Mouse (Mus musculus): ENCODE results near the gene Pld4. TPM values are rescaled to one million over a fixed set of nuclear protein-coding genes. Genes with fewer than 3 reads are reported as not detected.

The Pld4 gene
- polyA plus RNA-seq (2015; fragmentation: Nextera tagmentation; extraction: Ambion mirVana): 6.4 and 7.0 TPM in 2 replicates

DNA sequence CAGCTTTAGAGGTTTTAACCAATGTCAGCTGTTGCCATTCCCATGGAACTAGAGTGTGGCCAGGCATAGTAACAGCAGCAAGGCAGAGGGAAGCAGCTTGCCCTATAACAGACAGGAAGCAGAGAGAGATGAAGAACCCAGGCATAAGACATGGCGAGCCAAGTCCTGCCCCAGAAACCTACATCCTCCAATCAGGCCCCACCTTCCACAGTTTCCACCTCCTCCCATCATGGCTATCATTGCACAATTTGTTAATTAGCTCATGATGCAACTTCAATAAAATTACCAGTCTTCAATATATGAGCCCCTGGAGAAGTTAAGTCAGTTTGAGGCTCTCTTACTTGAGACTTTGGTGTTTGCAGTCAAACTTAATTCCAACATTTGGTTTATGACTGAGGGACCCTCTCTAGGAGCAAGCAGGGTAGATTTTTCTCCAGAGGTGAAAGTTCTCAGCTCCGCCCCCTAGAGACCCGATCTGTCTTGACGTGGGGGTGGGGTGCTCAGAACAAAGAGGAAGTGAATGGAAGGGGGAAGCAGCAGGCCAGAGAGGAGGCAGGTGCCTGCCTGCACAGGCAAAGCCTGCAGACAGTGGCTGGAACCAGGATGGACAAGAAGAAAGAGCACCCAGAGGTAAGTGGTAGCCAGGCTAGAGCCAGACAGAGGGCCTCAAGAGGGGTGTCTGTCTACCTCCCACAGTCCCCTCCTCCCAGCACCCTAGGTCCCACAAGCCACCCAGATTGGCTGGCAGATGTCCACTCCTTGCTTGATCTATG, at the start of gene Pld4:
TSS of gene Pld4 (plus strand) at position 502 of the 773 bp plus-strand sequence.
- no peaks in the 10 kb centered on the region for H3K9me3 ChIP-seq
- H3K27me3 ChIP-seq: peaks cover 3% of the 10 kb centered on the region; the same call in 1 of the 2 replicates
- no peak within 1 kb of the TSS for H3K4me2 ChIP-seq
- H3K36me3 ChIP-seq: no peaks in the 10 kb centered on the region
- no peak within 1 kb of the TSS for H3K27ac ChIP-seq
- 44% methylated on average over 4 of the region's 4 CpGs for WGBS
- ATAC-seq (ENCODE audit: low FRiP score): no peak
- H3K9ac ChIP-seq: no peak within 1 kb of the TSS
- no peaks in the 10 kb centered on the region for H3K4me1 ChIP-seq (replicated peaks)
- H3K4me3 ChIP-seq: no peak within 1 kb of the TSS

DNA sequence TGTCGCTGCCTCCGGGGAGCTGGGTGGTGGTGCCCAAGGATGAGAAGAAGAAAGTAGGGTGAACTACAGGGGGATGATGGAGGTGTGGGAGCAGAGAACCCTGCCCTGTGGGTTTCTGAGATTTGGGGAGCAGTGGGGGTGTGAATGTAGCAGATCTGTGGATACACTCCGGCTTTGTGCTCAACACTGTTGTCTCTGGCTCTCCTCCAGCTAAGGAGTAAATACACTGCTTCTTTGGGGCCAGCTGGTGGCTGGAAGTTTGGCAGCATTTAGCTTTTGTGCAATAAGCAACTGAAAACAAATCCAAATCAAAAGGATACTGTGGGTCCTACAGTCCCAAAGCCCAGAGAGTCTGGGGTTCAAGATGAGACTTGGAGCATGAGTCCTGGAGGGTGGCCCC, 46.5 kb upstream of the Pld4 start:
- Histone ChIP-seq H3K27ac (peak overlapping the region; percentile 1; the same call in 1 of the 2 replicates), H3K4me3 (no peak overlapping the region), H3K9me3 (no peaks in the 10 kb centered on the region), H3K36me3 (no peaks in the 10 kb centered on the region), H3K27me3 (peaks cover 4% of the 10 kb centered on the region; the same call in 1 of the 2 replicates), H3K4me1 (replicated peaks) (no peaks in the 10 kb centered on the region), H3K4me2 (no peak overlapping the region), H3K9ac (no peak overlapping the region; the same call in 1 of the 2 replicates)
- ATAC-seq (ENCODE audit: low FRiP score): no peak
- 73% methylated on average over 3 of the region's 3 CpGs for whole genome bisulfite sequencing

DNA sequence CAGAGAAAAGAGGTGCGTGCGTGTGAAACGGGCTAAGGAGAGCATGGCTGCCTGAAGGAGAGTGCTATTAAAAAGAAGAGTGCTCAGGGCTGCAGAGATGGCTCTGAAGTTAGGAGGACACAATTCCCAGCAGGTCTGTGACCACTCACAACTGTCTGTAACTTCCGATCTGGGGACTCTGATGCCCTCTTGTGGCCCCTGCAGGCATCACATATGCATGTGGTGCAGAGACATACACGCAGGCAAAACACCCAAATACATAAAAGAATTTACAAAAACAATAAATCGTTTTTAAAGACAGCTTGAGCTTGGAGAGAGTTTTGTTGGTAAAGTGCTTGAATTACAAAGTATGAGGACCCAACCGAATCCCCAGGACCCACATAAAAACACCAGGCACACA, 43.3 kb upstream of the Pld4 start:
- H3K9me3 ChIP-seq: no peaks in the 10 kb centered on the region
- no peak overlapping the region for H3K27ac ChIP-seq
- H3K27me3 ChIP-seq: peaks cover 23% of the 10 kb centered on the region
- H3K4me2 ChIP-seq: no peak overlapping the region
- H3K9ac ChIP-seq: no peak overlapping the region
- no peak for ATAC-seq (ENCODE audit: low FRiP score)
- H3K4me1 ChIP-seq (replicated peaks): peaks cover 5% of the 10 kb centered on the region
- H3K36me3 ChIP-seq: no peaks in the 10 kb centered on the region
- no peak overlapping the region for H3K4me3 ChIP-seq
- 30% methylated on average over 7 of the region's 7 CpGs for WGBS

DNA sequence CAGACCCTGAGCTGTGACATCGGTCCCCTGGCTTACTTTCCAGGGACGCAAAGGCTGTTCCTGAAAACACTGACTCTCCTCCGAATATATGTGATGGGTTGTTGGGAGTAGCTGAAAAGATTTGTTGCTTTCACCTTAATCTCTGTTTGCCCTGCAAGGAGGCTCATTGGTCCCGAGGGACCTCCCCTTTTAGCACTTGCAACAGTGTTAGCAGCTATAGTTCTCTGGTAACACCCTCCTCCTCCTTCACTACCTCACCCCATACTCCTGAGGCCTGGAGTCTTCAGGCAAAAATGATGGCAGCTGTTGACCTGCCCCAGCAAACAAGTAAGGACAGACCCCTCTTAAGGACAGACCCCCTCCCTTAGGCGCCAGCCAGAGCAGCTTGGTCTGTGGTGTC, 41.5 kb upstream of the Pld4 start:
- 74% methylated on average over 5 of the region's 5 CpGs for WGBS

DNA sequence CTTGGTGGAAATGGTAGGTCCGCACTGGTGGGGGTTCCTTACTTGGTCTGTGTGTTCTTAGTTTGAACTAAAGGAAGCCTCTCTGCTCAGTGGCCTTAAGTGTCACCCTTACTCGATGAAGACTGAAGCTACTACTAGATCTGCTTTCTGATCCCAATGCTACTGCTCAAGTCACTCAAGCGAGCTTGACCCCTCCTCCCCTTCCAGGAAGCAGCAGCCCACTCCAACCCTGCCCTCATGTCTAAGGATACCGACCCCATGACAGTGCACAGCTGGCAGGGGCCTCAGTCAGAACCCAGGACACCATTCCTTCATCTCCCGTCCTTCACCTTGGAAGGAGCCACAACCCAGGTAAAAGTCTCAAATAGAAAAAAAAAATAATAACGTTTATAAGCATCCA, 40.2 kb upstream of the Pld4 start, which contains the start of gene Cep170b:
TSS of gene Cep170b (plus strand) at position 240 of the 400 bp plus-strand sequence.
- peak within 1 kb of the TSS; percentile 83 for H3K4me2 ChIP-seq
- no peak within 1 kb of the TSS for H3K9ac ChIP-seq
- peaks cover 30% of the 10 kb centered on the region for H3K4me1 ChIP-seq (replicated peaks)
- peaks cover 2% of the 10 kb centered on the region; the same call in 1 of the 2 replicates for H3K36me3 ChIP-seq
- peak within 1 kb of the TSS; percentile 88; the same call in 1 of the 2 replicates for H3K4me3 ChIP-seq
- H3K27me3 ChIP-seq: peaks cover 29% of the 10 kb centered on the region
- H3K9me3 ChIP-seq: no peaks in the 10 kb centered on the region
- 82% methylated on average over 6 of the region's 6 CpGs for WGBS
- H3K27ac ChIP-seq: no peak within 1 kb of the TSS
- ATAC-seq (ENCODE audit: low FRiP score): no peak

More for the DNA sequence above, 41.5 kb upstream of the Pld4 start:
- peaks cover 20% of the 10 kb centered on the region for H3K4me1 ChIP-seq (replicated peaks)
- no peaks in the 10 kb centered on the region for H3K36me3 ChIP-seq
- H3K9ac ChIP-seq: no peak overlapping the region
- no peak overlapping the region for H3K4me3 ChIP-seq
- ATAC-seq (ENCODE audit: low FRiP score): no peak
- no peaks in the 10 kb centered on the region for H3K9me3 ChIP-seq
- H3K27me3 ChIP-seq: peaks cover 29% of the 10 kb centered on the region
- no peak overlapping the region for H3K4me2 ChIP-seq
- no peak overlapping the region for H3K27ac ChIP-seq

DNA sequence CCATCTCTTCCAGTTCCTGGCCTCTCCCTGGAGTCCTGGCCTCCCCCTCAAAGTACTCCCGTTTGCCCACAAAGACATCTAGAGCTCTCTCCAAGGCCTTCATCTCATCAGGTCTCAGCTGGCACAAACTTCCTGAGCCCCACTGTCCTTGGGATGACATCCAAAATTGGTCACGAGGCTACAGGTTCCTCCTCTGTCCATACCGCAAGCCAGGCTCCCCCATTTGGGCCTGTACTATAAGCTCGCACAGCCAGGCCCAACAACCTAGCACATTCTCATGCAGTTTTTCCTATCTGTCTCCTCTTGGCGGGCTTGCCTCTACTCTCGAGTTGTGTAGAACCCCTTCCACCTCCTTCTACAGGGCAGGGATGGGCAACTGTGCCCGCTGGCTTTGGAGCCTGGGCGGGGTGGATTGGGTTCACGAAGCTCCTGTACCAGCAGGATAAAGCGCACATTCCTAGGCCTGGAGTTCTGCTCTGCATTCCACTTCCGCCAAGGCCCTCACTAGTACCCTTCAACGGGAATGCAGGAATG, 39.5 kb upstream of the Pld4 start:
- peaks cover 36% of the 10 kb centered on the region for H3K4me1 ChIP-seq (replicated peaks)
- 37% methylated on average over 12 of the region's 12 CpGs for WGBS
- no peak overlapping the region for H3K9ac ChIP-seq

DNA sequence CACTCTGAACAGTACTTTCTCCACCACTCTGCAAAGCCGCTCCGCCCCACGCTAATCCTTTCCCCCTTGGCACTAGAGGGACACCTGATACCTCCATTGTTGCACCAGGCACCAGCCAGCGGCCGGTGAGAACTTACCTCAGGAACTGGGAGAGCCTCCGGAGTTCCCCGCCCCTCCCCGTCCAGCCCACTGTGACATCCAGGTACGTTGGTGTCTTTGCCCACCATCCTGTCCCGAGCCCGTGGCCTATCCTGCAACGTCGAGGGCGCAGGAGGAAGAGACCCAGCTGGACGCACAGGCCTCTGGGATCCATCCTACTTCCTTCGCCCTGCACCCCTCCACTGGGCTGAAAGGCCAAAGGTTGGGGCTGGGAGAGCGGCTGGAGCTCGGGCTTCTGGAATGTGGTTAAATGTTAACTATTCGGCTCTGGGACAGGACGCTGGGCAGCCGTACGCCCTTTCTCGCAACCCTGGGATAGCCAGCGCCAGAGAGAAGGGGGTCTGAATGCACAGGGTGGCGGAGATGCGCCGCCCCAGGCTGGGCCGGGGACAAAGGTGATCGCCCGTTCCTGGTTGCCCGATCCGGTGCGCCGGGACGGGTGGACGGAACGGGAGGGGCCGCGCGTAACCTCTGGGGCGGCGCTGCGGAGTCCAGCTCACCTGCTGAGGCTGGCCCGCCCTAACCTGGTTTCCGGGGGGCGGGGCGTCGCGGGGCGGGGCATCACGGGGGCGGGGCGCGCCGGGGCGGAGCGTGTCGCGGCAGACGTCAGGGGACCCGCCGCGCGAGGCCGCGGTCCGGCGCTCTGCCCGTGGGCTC, 38.8 kb upstream of the Pld4 start:
- H3K9ac ChIP-seq: peak overlapping the region; percentile 97
- peaks cover 43% of the 10 kb centered on the region for H3K4me1 ChIP-seq (replicated peaks)
- 2% methylated on average over 53 of the region's 69 CpGs for WGBS
- peak overlapping the region; percentile 81 for H3K27ac ChIP-seq
- H3K36me3 ChIP-seq: peaks cover 15% of the 10 kb centered on the region
- H3K9me3 ChIP-seq: no peaks in the 10 kb centered on the region
- H3K27me3 ChIP-seq: peaks cover 29% of the 10 kb centered on the region
- ATAC-seq (ENCODE audit: low FRiP score): peak; percentile 44
- H3K4me2 ChIP-seq: peak overlapping the region; percentile 83
- peak overlapping the region; percentile 88 for H3K4me3 ChIP-seq

More for the DNA sequence above, 39.5 kb upstream of the Pld4 start:
- Histone ChIP-seq H3K27me3 (peaks cover 29% of the 10 kb centered on the region), H3K4me2 (peak overlapping the region; percentile 83), H3K36me3 (peaks cover 9% of the 10 kb centered on the region), H3K9me3 (no peaks in the 10 kb centered on the region), H3K27ac (no peak overlapping the region), H3K4me3 (peak overlapping the region; percentile 88; the same call in 1 of the 2 replicates)
- no peak for ATAC-seq (ENCODE audit: low FRiP score)

DNA sequence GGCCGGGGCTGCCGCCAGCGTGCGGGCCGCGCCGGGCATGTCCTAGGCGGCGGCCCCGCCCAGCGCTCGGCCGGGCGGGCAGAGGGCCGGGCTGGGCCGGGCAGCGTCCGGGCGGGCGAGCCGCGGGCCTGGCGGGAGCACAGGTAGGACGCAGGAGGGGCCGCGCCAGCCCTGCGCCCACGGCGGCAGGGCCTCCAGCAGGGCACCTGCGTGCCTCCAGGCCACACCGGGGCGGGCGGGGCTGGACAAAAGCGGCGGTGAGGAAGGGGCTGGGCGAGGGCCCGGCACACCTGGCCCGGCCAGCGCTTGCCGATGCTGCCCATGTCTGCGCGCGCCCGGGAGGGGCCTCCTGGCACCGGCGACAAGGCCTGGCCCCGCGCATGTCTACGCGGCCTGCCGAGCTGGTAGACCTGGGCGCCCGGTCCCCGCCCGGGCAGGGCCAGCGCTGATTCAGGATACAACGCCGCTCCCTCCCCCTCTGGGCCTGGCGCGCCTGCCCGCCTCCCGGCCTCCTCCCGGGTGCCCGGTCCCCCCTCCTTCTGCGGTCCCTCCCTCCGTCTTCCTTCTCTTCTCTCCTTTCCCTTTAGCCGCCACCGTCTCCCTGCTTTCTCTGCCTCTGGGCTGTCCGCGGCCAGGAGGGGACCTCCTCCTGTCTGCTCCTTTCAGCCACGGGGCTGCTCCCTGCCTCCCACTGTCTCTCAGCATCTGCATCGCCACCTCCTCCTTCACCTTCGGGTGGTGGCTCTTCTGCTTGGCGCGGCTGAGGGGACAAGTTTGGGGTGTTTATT, 38.0 kb upstream of the Pld4 start:
- Histone ChIP-seq H3K9me3 (no peaks in the 10 kb centered on the region), H3K4me2 (peak overlapping the region; percentile 83), H3K36me3 (peaks cover 18% of the 10 kb centered on the region), H3K27ac (peak overlapping the region; percentile 81), H3K4me1 (replicated peaks) (peaks cover 51% of the 10 kb centered on the region), H3K27me3 (peaks cover 29% of the 10 kb centered on the region), H3K9ac (peak overlapping the region; percentile 97), H3K4me3 (peak overlapping the region; percentile 88)
- ATAC-seq (ENCODE audit: low FRiP score): peak; percentile 56
- WGBS: under 1% methylated on average over 52 of the region's 75 CpGs

DNA sequence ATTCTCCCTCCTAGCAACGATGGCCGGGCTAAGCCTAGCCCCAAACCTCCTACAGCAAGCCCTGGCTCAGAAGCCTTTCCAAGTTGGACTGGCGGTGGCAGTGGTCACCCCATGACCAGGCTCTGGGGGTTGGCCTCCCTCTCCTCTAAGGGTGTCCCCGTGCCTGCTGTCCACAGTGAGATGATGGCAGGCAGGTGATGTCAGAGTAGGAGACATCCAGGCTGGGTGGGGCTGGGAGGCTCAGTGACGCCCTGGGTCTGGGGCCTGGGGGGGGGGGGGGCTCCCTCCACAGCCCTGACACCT, 37.5 kb upstream of the Pld4 start:
- peak overlapping the region; percentile 88 for H3K4me3 ChIP-seq
- peaks cover 56% of the 10 kb centered on the region for H3K4me1 ChIP-seq (replicated peaks)
- H3K27ac ChIP-seq: peak overlapping the region; percentile 81
- no peaks in the 10 kb centered on the region for H3K9me3 ChIP-seq
- H3K4me2 ChIP-seq: peak overlapping the region; percentile 83
- peaks cover 29% of the 10 kb centered on the region for H3K27me3 ChIP-seq
- peak; percentile 15; the same call in 1 of the 2 replicates for ATAC-seq (ENCODE audit: low FRiP score)
- 10% methylated on average over 5 of the region's 5 CpGs for WGBS
- peaks cover 23% of the 10 kb centered on the region for H3K36me3 ChIP-seq
- H3K9ac ChIP-seq: peak overlapping the region; percentile 97

DNA sequence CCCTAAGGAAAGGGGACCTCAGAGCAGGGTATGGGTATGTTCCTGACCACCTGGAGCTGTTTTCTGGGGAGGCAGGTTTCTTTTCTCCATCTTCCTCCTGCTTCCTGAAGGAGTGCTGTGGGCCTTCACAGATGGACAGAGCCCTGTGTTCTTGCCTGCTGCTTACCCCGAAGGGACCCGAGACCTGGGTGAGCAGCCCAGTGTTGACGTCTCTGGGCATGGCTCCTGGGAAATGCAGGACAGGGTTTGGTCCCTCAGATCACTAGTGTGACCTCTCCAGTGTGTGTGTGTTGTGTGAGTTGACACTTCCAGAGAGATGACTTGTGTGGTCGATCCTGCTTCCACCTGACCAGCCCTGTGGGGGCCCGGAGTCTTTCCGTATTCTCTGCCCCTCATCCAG, 37.0 kb upstream of the Pld4 start:
- Histone ChIP-seq H3K27ac (no peak overlapping the region), H3K4me1 (replicated peaks) (peaks cover 56% of the 10 kb centered on the region), H3K36me3 (peaks cover 23% of the 10 kb centered on the region), H3K27me3 (peaks cover 29% of the 10 kb centered on the region), H3K9me3 (no peaks in the 10 kb centered on the region), H3K4me3 (peak overlapping the region; percentile 88), H3K4me2 (peak overlapping the region; percentile 83), H3K9ac (peak overlapping the region; percentile 97)
- no peak for ATAC-seq (ENCODE audit: low FRiP score)
- WGBS: 82% methylated on average over 6 of the region's 6 CpGs

DNA sequence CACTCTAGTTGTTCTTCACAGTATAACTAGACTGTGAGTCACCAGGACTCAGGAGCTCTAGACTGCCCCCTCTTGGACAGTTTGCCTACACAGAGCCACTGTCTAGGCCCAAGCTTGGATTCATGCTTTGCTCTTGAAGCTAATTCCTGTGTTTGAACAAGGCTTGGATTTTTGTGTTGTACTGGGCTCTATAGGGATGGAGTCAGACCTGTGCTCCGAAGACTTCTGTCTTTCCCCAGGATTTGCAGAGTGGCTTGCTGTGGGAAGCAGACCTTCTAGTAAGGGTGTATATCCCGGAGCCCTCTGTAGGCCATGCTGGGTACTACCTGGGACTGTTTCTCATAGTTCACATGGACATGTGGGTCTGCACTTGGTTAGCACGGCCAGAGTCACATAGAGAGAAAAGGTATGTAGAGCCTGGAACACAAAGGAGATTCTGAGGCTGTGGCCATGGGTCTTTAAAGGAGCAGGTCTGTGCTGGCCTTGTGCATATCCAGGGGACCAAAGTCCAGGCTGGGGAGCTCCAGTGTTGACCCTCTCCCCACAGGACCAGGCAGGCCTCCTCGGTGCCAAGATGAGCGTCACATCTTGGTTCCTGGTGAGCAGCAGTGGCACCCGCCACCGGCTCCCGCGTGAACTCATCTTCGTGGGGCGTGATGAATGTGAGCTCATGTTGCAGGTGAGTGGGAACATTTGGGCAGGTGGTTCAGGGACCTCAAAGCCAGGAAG, 36.2 kb upstream of the Pld4 start:
- H3K4me3 ChIP-seq: peak overlapping the region; percentile 4; the same call in 1 of the 2 replicates
- WGBS: 79% methylated on average over 11 of the region's 11 CpGs
- peaks cover 23% of the 10 kb centered on the region for H3K36me3 ChIP-seq
- H3K4me1 ChIP-seq (replicated peaks): peaks cover 56% of the 10 kb centered on the region
- H3K27ac ChIP-seq: no peak overlapping the region
- ATAC-seq (ENCODE audit: low FRiP score): no peak
- 0 out of 2 replicates have a peak overlapping the region, but pooled peaks have one; percentile 6 for H3K4me2 ChIP-seq
- peaks cover 29% of the 10 kb centered on the region for H3K27me3 ChIP-seq
- H3K9me3 ChIP-seq: no peaks in the 10 kb centered on the region
- H3K9ac ChIP-seq: no peak overlapping the region

Data from hindbrain, embryonic 13.5 days (tissue).